Mouse (Mus musculus) lung, postnatal 4 days (tissue): ENCODE results near the gene Tfec.
A peak's percentile ranks its signal among the peaks of the same experiment; 100 is the strongest.

Experiments
- DNase-seq, 2 experiments: peaks; one replicate each; pipeline ENCODE4 v3.0.0; 2021

The Tfec gene

GRCm38 (mm10) chr6:16898251-16898862, at the start of gene Tfec:
Tfec (minus strand) TSS chr6:16898441.
- no peak for DNase-seq

- DNase-seq = no peak
These were observed 49.6 kb upstream of the Tfec start for GRCm38 (mm10) chr6:16947837-16948236.

- DNase-seq = no peak
These were observed 45.3 kb upstream of the Tfec start for GRCm38 (mm10) chr6:16943513-16943912.

DNA sequence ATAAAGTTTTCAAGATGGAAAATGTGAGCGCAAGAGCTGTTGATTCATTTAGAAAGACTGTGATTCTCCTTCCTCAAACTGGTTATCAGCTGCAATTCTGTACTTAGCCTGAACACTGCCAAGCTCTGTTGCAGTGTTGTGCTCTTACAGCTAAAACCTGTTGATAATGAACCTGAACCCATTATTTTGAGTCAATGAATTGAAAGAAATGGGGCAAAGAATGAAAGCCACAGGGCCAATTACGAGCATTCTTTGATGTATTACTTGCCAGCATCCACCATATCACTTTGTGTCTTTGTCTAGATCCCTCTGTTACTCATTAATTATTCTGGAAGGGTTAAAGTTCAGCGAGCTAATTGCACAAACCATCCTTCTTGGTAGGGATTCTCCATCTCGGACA, 44.2 kb upstream of the Tfec start:
- DNase-seq = no peak

DNA sequence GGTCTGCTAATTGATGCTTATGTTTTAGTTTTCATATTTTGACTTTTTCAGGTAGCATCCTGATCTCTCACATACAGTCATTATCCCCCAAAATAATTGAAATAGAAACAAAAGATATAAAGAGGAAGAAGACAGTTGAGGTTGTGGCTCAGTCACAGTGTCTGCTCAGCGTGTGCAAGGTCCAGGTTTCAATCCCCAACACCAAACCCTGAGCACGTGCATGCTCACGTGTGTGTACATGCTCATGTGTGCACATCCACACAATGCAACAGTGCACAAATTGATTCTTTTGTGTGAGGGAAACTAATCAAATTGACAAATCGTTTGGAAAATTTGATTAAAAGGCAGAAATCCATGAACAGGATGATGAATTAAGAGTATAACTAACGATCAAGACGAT, 32.8 kb upstream of the Tfec start:
- DNase-seq = no peak

- no peak for DNase-seq
These were observed 21.9 kb upstream of the Tfec start for GRCm38 (mm10) chr6:16920111-16920656.

DNA sequence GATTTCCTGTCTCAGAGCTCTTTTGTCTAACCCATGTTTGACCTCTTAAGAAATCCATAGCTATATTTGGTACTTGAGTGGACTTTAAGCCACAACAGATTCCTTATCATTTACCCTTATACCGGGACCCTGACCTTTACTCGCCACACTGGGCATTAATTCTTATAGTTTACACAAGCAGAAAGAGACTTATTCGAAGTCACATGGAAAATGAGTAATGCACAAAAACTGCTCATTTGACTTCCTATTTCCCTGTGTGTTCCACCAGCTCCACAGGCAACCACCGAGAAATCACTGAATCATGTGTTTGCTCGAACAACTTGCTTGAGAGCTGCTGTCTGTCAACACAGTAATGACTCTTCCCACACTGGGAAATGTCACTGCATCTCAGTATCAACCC, 6.4 kb downstream of the Tfec start:
- DNase-seq = no peak

- no peak for DNase-seq
These were observed 14.5 kb downstream of the Tfec start for GRCm38 (mm10) chr6:16883537-16884307.

GRCm38 (mm10) chr6:16874021-16874542, 24.2 kb downstream of the Tfec start:
- DNase-seq = no peak

DNA sequence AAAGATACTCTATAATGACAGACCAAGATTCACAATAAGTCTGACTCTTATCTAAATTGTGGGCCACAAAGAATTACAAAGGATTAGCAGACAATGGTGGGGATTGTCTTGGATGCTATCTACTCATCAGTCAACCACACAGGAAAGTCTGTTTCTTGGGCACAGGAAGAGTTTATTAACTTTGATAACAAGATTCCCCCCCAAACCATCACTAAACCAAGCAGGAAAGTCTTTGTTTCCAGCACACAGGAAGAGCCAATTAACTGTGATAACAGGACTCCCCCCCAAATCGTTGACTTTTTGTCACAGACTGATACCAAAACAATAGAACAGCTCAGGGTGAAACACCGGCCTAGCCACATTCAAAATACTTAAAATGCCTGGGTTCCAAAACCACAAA, 28.2 kb downstream of the Tfec start:
- no peak for DNase-seq

GRCm38 (mm10) chr6:16868314-16868713, 29.9 kb downstream of the Tfec start:
- DNase-seq = no peak

DNA sequence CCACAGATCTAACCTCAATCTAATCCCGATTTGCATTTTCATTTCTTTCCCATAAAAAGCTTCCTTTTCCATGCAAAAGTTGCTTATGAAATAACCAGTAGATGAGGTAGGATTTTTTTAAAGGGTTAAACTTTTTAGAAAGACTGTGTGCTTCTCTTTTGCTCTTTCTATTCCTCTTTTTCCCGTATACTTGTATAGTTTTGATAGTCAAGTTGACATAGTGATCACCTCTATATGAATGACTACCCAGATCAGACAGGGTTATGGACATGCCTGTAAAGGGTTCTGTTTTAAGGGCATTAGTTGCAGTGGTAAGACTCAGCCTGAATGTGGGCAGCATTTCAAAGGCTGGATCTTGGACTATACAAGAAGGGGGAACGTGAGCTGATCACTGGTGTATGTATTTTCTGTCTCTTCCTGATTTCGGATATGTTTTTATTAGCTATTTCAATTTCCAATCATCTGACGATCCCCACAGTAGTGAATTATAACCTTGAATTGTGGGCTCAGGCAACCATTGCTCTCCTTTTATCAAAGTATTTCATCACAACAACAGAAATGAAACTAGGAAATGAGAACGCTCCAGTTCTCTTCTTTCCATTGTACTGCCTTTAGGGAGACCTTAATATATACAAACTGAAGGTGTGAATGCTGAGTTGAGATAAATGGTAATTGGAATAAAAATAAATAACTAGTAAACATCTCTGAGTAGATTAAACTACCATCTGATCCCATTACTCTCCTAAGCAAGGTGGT, 35.3 kb downstream of the Tfec start:
- no peak for DNase-seq

DNA sequence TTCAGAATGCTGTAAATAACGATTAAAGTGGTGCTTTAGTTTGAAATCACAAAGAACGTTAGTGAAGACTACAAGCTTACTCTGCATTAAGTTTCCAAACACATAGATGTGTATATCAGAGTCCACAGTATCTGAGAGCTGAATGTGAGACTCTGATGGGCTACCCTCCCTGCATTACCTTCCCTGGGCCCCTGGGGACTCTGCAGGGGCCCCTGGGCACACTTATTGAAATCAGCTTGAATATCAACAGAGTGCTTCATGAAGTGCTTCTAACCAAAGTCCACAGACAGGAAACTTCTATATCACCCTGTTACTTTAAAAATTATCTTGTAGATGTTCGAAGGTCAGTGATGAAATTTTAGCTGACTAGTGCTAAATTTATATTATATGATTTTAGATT, 36.2 kb downstream of the Tfec start:
- DNase-seq = no peak

- DNase-seq = no peak
These were observed 42.2 kb downstream of the Tfec start for GRCm38 (mm10) chr6:16855879-16856545.

GRCm38 (mm10) chr6:16854977-16855376, 43.3 kb downstream of the Tfec start:
- no peak for DNase-seq

DNA sequence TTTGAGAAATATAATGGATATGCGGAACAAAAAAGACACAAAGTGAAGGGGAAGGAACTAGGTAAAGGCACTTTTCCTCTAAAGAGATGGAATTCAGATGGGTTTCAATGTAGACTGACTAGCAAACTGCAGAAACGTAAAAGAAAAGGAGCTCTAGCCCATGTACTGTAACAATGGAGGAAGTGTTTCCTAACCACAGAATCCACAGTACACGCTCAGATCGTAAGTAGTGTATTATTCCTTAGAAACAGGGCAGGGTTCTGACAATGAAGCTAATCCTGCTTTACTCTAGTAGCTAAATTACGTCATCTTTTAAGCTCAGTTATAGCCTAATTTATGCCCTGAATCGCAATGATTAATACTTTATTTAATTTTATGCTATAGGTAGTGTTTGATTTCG, 51.7 kb downstream of the Tfec start:
- DNase-seq = no peak

DNA sequence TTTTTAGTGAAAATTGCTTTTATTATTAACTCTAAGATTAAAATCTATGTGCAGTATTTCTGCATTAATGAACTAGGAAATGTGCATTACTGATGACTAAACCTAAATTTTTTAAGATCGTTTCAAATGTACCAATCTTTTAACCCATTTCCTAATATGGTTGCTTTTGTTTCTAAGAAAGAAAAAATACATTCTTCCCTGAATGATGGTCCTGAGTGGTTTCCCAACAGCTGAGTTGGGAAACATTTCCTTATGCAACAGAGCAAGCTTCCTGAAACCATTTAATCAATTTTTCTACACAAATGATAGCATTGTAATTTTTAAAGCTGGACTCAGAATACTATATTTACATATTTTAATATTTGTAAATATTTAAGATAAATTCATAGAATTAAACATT, 62.6 kb downstream of the Tfec start:
- no peak for DNase-seq

GRCm38 (mm10) chr6:16828304-16828703, 69.9 kb downstream of the Tfec start:
- no peak for DNase-seq

DNA sequence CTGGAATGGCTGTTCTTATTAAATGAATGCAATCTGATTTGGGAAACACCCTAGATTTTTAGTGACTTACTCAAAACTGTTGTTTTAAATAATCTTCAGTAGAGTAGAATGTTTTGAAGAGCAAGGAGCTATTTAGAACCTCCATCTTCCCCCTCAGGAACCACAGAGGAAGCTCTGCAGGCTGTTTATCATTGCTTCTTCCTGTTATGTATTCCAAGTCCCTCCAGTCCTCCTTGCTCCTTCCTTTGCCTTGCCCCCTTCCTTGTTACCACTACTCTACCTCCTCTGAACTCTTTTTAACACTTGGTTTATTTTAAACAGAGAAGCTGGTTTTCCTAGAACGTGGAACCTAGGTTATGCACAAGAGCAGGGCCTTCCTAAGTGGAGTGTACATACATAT, 76.3 kb downstream of the Tfec start:
- DNase-seq = no peak

- no peak for DNase-seq
These were observed 91.9 kb downstream of the Tfec start for GRCm38 (mm10) chr6:16806302-16806701.

DNA sequence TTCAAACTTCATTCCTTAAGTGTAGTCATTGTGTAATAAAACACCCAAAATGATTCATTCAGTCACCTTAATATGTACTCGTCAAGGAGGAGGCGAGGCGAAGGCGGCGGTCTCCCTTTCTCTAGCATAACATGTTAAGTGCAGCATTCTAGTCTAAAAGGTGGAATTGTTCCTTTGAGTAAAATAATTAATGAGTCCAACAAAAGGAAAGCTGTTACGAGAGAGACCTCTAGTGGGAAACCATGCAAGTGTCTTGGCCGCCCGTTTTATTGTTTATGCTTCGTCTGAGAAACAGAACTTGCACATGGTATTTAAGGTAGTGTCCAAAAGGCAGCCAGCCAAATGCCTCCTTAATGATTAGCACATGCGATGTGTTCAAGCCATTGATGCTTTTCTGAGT, 100.6 kb downstream of the Tfec start:
- peak in 1 of 2 experiments; percentile 8 for DNase-seq

- DNase-seq = no peak
These were observed 101.3 kb downstream of the Tfec start for GRCm38 (mm10) chr6:16796914-16797313.

- no peak for DNase-seq
These were observed 104.2 kb downstream of the Tfec start for GRCm38 (mm10) chr6:16794036-16794435.
